Comparison of ENCODE assay signal across 11 mouse cellular contexts in the genomic region with DNA sequence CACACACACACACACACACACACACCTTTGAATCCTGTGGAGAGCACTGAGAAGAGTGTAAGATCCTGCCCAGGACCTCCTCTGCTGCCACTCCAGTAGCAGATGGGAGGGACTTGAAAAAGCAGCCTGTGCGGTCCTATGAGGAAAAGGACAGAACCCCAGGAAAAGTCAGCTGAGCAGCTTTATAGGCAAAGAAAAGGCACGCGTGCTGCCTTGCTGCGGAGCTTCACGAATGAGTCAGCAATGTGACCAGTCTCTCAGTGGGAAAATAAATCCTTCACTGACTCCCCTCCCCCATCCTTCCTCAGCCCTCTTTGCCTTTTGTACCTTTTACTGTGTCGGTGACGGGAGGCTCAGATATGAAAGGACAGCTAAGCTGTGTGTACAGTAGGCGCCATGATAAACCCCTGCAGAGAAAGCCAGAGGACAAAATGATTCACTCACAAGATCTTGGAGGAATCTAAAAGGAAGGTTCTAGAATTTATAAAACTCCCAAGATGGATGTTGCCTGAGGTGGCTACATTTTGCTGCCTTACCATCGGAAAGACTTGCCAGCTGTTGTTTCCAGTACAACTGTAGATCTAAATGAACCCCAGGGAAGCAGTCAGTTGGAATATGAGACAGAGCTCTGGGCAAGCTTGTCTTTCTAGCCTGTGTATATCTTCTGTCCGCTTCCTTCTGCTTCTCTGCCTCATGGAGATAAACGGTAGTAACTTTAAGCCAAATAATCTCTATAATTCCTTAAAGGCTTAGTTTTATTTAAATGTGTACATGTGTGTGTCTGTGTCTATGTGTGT. TPM values are rescaled to one million over a fixed set of nuclear protein-coding genes. Genes with fewer than 3 reads are reported as not detected.
DNase-seq lines count a peak whose midpoint lies in the region; ATAC-seq and TF ChIP-seq lines count a peak whose summit lies in the region.
"Had no signal": no experiment of that assay in that cellular context is flagged by ENCODE, and none has a peak within 500 bp of the region (broad histone marks: within the 10 kb centered on the region; RNA-seq: fewer than 3 reads in every experiment).

No protein-coding gene starts in this region.

- peak overlapping the region; percentile 29; the same call in 1 of the 2 replicates for H3K27ac ChIP-seq in heart, embryonic 11.5 days (ENCODE audit: low read depth, low read length)
- no peak overlapping the region for H3K27ac ChIP-seq in ES-E14 (ENCODE audit: insufficient read depth, low read depth, low read length, poor library complexity, severe bottlenecking)
- 0 out of 2 replicates have a peak overlapping the region, but pooled peaks have one; percentile 27 for H3K27ac ChIP-seq in hindbrain, embryonic 14.5 days
- no peak overlapping the region for H3K27ac ChIP-seq in limb, embryonic 14.5 days (replicated peaks; ENCODE audit: low read depth, low read length)
- H3K27ac ChIP-seq in thymus, adult 2 months (ENCODE audit: control insufficient read depth, insufficient read depth, low read length), result no peak overlapping the region
- H3K27ac ChIP-seq in cerebellum, adult 2 months (ENCODE audit: insufficient read depth, low read length), result no peak overlapping the region
- H3K27ac ChIP-seq: liver, embryonic 15.5 days had no signal

- no peak overlapping the region for H3K4me3 ChIP-seq in heart, embryonic 11.5 days (ENCODE audit: low read depth, low read length)
- H3K4me3 ChIP-seq in ES-E14 (ENCODE audit: insufficient read depth in 1 of 2, low read depth in 1 of 2, low read length in 2 of 2, poor library complexity in 1 of 2, severe bottlenecking in 1 of 2), result no peak overlapping the region
- H3K4me3 ChIP-seq in hindbrain, embryonic 14.5 days (replicated peaks; ENCODE audit: low read length), result no peak overlapping the region
- no peak overlapping the region for H3K4me3 ChIP-seq in limb, embryonic 14.5 days (replicated peaks; ENCODE audit: low read length)
- no peak overlapping the region for H3K4me3 ChIP-seq in thymus, adult 2 months (ENCODE audit: control insufficient read depth, insufficient read depth, low read length)
- H3K4me3 ChIP-seq in cerebellum, adult 2 months (replicated peaks; ENCODE audit: insufficient read depth, low read depth, low read length), result no peak overlapping the region
- H3K4me3 ChIP-seq: liver, embryonic 15.5 days had no signal

- DNase-seq in heart, adult 11 months, result no peak
- no peak for DNase-seq in ES-E14 (ENCODE audit: low read depth, low spot score)
- DNase-seq in hindbrain, embryonic 14.5 days (ENCODE audit: low spot score), result no peak
- peak; percentile 42 for DNase-seq in limb, embryonic 14.5 days (ENCODE audit: low spot score)
- no peak for DNase-seq in thymus, adult 2 months
- DNase-seq in cerebellum, adult 2 months, result no peak
- no peak for DNase-seq in right cerebral cortex, postnatal 10 days (ENCODE audit: low spot score in 2 of 2)
- DNase-seq: cerebellum, postnatal 14 days; gastrocnemius, postnatal 36 days had no signal

- 61% methylated on average over 11 of the region's 11 CpGs for WGBS in heart, embryonic 11.5 days (ENCODE audit: insufficient replicate concordance)
- WGBS in hindbrain, embryonic 14.5 days, result 63% methylated on average over 11 of the region's 11 CpGs
- WGBS in limb, embryonic 14.5 days, result 59% methylated on average over 11 of the region's 11 CpGs
- 88% methylated on average over 11 of the region's 11 CpGs for WGBS in thymus, adult 2 months
- 80% methylated on average over 11 of the region's 11 CpGs for WGBS in cerebellum, adult 2 months

- in situ Hi-C loops in ES-E14 (cut with MboI; ENCODE audit: low sequenced_read_pairs in 2 of 2, unreplicated experiment in 2 of 2), result loop anchor here in 1 of 2 experiments (25.0 kb wide), 1 partner anchor 310 kb away; a partner anchor contains a TSS

- H3K9ac ChIP-seq in heart, embryonic 11.5 days (ENCODE audit: low read depth, low read length), result no peak overlapping the region
- no peak overlapping the region for H3K9ac ChIP-seq in ES-E14 (ENCODE audit: insufficient read depth, low read depth, low read length, poor library complexity, severe bottlenecking)
- no peak overlapping the region for H3K9ac ChIP-seq in hindbrain, embryonic 14.5 days
- H3K9ac ChIP-seq in limb, embryonic 14.5 days (ENCODE audit: low read depth, low read length, severe bottlenecking), result no peak overlapping the region
- H3K9ac ChIP-seq: liver, embryonic 15.5 days had no signal

- H3K27me3 ChIP-seq in heart, embryonic 11.5 days (ENCODE audit: control insufficient read depth, insufficient read depth, low read length), result no peaks in the 10 kb centered on the region
- no peaks in the 10 kb centered on the region for H3K27me3 ChIP-seq in hindbrain, embryonic 14.5 days (ENCODE audit: control insufficient read depth, insufficient read depth, low read length)
- no peaks in the 10 kb centered on the region; the same call in 1 of the 2 replicates for H3K27me3 ChIP-seq in limb, embryonic 14.5 days (ENCODE audit: control insufficient read depth, insufficient read depth, low read length)
- H3K27me3 ChIP-seq in thymus, adult 2 months (ENCODE audit: control insufficient read depth, insufficient read depth, low read length), result no peaks in the 10 kb centered on the region
- H3K27me3 ChIP-seq in cerebellum, adult 2 months (ENCODE audit: control insufficient read depth, insufficient read depth, low read length), result no peaks in the 10 kb centered on the region
- H3K27me3 ChIP-seq: liver, embryonic 15.5 days had no signal

- peaks cover 20% of the 10 kb centered on the region for H3K36me3 ChIP-seq in heart, embryonic 11.5 days (ENCODE audit: control insufficient read depth, insufficient read depth, low read length)
- H3K36me3 ChIP-seq in ES-E14 (ENCODE audit: control insufficient read depth, insufficient read depth, low read length, poor library complexity, severe bottlenecking), result peaks cover 33% of the 10 kb centered on the region
- H3K36me3 ChIP-seq in hindbrain, embryonic 14.5 days (replicated peaks; ENCODE audit: control insufficient read depth, insufficient read depth), result peaks cover 85% of the 10 kb centered on the region
- H3K36me3 ChIP-seq in limb, embryonic 14.5 days (ENCODE audit: control insufficient read depth, insufficient read depth, low read length), result peaks cover 72% of the 10 kb centered on the region
- H3K36me3 ChIP-seq in thymus, adult 2 months (ENCODE audit: control insufficient read depth, insufficient read depth, low read length), result no peaks in the 10 kb centered on the region

- H3K4me1 ChIP-seq in heart, embryonic 11.5 days (ENCODE audit: control insufficient read depth, insufficient read depth, low read length), result peaks cover 11% of the 10 kb centered on the region; the same call in 1 of the 2 replicates
- no peaks in the 10 kb centered on the region for H3K4me1 ChIP-seq in ES-E14 (ENCODE audit: control insufficient read depth in 2 of 2, insufficient read depth in 2 of 2, low read length in 2 of 2, poor library complexity in 1 of 2)
- peaks cover 3% of the 10 kb centered on the region; the same call in 1 of the 2 replicates for H3K4me1 ChIP-seq in hindbrain, embryonic 14.5 days (replicated peaks; ENCODE audit: control insufficient read depth, insufficient read depth, low read length)
- peaks cover 12% of the 10 kb centered on the region for H3K4me1 ChIP-seq in limb, embryonic 14.5 days (ENCODE audit: control insufficient read depth, insufficient read depth, low read length)
- no peaks in the 10 kb centered on the region for H3K4me1 ChIP-seq in thymus, adult 2 months (replicated peaks; ENCODE audit: control insufficient read depth, insufficient read depth, low read length)
- no peaks in the 10 kb centered on the region for H3K4me1 ChIP-seq in cerebellum, adult 2 months (ENCODE audit: control insufficient read depth, insufficient read depth, low read length)

- ATAC-seq in heart, embryonic 11.5 days (replicated peaks; ENCODE audit: insufficient number of reproducible peaks, low FRiP score, low TSS enrichment), result peak; percentile 31; the same call in 1 of the 2 replicates
- ATAC-seq in hindbrain, embryonic 14.5 days (ENCODE audit: low FRiP score), result no peak; the same call in 1 of the 2 replicates
- peak; percentile 61 for ATAC-seq in limb, embryonic 14.5 days (ENCODE audit: low FRiP score, low read depth)

- H3K9me3 ChIP-seq in heart, embryonic 11.5 days (replicated peaks; ENCODE audit: control insufficient read depth, low read length), result no peaks in the 10 kb centered on the region
- no peaks in the 10 kb centered on the region for H3K9me3 ChIP-seq in ES-E14 (ENCODE audit: control insufficient read depth, insufficient read depth, low read depth, low read length)
- no peaks in the 10 kb centered on the region for H3K9me3 ChIP-seq in hindbrain, embryonic 14.5 days (ENCODE audit: control insufficient read depth, low read length)
- no peaks in the 10 kb centered on the region for H3K9me3 ChIP-seq in limb, embryonic 14.5 days (ENCODE audit: control insufficient read depth, low read length)
- H3K9me3 ChIP-seq: liver, embryonic 15.5 days had no signal

- H3K4me2 ChIP-seq in heart, embryonic 11.5 days, result peak overlapping the region; percentile 11; the same call in 1 of the 2 replicates
- H3K4me2 ChIP-seq in hindbrain, embryonic 14.5 days (replicated peaks), result no peak overlapping the region
- H3K4me2 ChIP-seq in limb, embryonic 14.5 days (replicated peaks; ENCODE audit: low read depth, low read length, severe bottlenecking), result no peak overlapping the region
- H3K4me2 ChIP-seq: liver, embryonic 15.5 days had no signal

- no peak for TF ChIP-seq POLR2A in limb, embryonic 14.5 days (IDR thresholded peaks at IDR 0.05; ENCODE audit: borderline replicate concordance, extremely low read depth, insufficient read depth, insufficient read length)
- no peak for TF ChIP-seq POLR2A in thymus, adult 2 months (IDR thresholded peaks at IDR 0.05; ENCODE audit: control insufficient read depth, extremely low read depth, insufficient read depth, low read length, poor library complexity)
- no peak for TF ChIP-seq POLR2A in cerebellum, adult 2 months (IDR thresholded peaks at IDR 0.05; ENCODE audit: borderline replicate concordance, insufficient read depth, low read length)

- TF ChIP-seq CTCF in thymus, adult 2 months (IDR thresholded peaks at IDR 0.05; ENCODE audit: borderline replicate concordance, control insufficient read depth, extremely low read depth, insufficient read depth, low read length, poor library complexity), result no peak
- TF ChIP-seq CTCF in cerebellum, adult 2 months (IDR thresholded peaks at IDR 0.05; ENCODE audit: borderline replicate concordance, insufficient read depth, low read depth, low read length), result no peak

RNA-seq across cellular contexts. Expression of a gene that starts 26.6 kb away (rescaled TPM):
- polyA plus RNA-seq in heart, embryonic 11.5 days (2014; fragmentation: Nextera tagmentation; extraction: Ambion mirVana), result 22.6 and 26.0 TPM in 2 replicates
- 30.1 and 56.8 TPM in 2 replicates for total RNA-seq in ES-E14 (2012; rRNA removed)
- polyA plus RNA-seq in hindbrain, embryonic 14.5 days (2014; fragmentation: Nextera tagmentation; extraction: Ambion mirVana), result 25.7 and 26.2 TPM in 2 replicates
- 14.4 and 24.4 TPM in 2 replicates for polyA plus RNA-seq in limb, embryonic 14.5 days (2012; rRNA removed)
- polyA plus RNA-seq in limb, embryonic 14.5 days (2014; fragmentation: Nextera tagmentation; extraction: Ambion mirVana), result 34.5 and 35.5 TPM in 2 replicates
- 2.5 and 3.5 TPM in 2 replicates for polyA plus RNA-seq in thymus, adult 2 months (2012; rRNA removed)
- polyA plus RNA-seq in cerebellum, adult 2 months (2012; rRNA removed), result 13.3 and 13.4 TPM in 2 replicates

RNA-seq across cellular contexts. Expression of a gene that starts 47.2 kb away (rescaled TPM):
- polyA plus RNA-seq in heart, embryonic 11.5 days (2014; fragmentation: Nextera tagmentation; extraction: Ambion mirVana), result 55.6 and 61.9 TPM in 2 replicates
- total RNA-seq in ES-E14 (2012; rRNA removed), result 117 and 191 TPM in 2 replicates
- polyA plus RNA-seq in hindbrain, embryonic 14.5 days (2014; fragmentation: Nextera tagmentation; extraction: Ambion mirVana), result 4.6 and 4.7 TPM in 2 replicates
- 105 and 119 TPM in 2 replicates for polyA plus RNA-seq in limb, embryonic 14.5 days (2012; rRNA removed)
- polyA plus RNA-seq in limb, embryonic 14.5 days (2014; fragmentation: Nextera tagmentation; extraction: Ambion mirVana), result 53.5 and 59.8 TPM in 2 replicates
- polyA plus RNA-seq in thymus, adult 2 months (2012; rRNA removed), result 5.8 and 8.1 TPM in 2 replicates
- 2.8 TPM in 2 replicates for polyA plus RNA-seq in cerebellum, adult 2 months (2012; rRNA removed)

Comparison
In these comparisons a context has a peak if more than half of its experiments do, and no peak if none do; other contexts are left out.
1. H3K27ac ChIP-seq: peak in heart, embryonic 11.5 days (single experiment) and hindbrain, embryonic 14.5 days (single experiment); none in ES-E14 (single experiment), limb, embryonic 14.5 days (single experiment), thymus, adult 2 months (single experiment) and cerebellum, adult 2 months (single experiment).